Mouse (Mus musculus): ENCODE data around the gene Luc7l2. TPM values are rescaled to one million over a fixed set of nuclear protein-coding genes. Genes with fewer than 3 reads are reported as not detected.

Gene Luc7l2
- polyA plus RNA-seq, 1 experiment, result 259 TPM

DNA sequence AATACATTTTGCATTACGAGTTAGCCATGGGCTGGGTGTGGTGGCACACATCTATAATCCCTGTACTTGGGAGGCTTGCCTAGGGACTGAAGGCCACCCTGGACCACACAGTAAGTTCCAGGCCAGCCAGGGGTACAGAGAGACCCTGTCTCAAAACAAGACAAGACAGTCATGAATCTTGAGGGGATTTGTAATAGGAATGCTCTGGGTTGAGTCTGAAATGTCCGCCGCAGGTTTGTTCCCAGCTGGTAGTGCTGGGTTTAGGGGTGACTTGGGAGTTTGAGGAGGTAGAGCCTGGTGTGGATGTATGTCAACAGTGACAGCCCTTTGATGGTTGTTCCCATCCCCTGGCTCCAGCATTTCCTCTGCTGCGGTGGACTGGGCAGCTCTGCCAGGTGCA is 75.9 kb downstream of the Luc7l2 start:
- Histone ChIP-seq H3K4me3 (ENCODE audit: insufficient read depth, low read length) (no peak overlapping the region), H3K4me1 (ENCODE audit: control insufficient read depth, insufficient read depth, low read length) (peaks cover 11% of the 10 kb centered on the region), H3K27ac (ENCODE audit: insufficient read depth, low read length) (no peak overlapping the region)
- TF ChIP-seq CTCF (IDR thresholded peaks at IDR 0.05; ENCODE audit: borderline replicate concordance, insufficient read depth, low read length), result no peak
- TF ChIP-seq POLR2A (IDR thresholded peaks at IDR 0.05; ENCODE audit: low read depth, low read length), result no peak

DNA sequence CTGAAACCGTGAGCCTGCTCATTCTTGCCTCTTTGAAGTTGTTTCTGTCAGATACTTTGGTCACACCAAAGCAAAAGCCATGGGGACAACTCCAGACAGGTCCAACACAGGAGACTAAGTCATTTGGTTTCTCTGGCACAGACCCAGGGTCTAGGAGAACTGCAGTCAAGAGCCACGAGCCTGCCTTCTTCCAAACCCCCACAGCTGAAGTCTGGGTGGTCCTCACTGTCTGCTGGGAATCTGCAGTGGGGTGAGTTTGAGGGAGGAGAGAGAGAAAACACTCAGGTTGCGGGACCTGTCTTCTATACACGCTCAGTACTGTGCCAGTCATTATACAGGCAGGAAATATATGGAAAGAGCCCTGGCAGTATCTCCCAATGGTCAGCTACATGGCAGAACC is 76.4 kb downstream of the Luc7l2 start:
- Histone ChIP-seq H3K27ac (ENCODE audit: insufficient read depth, low read length) (no peak overlapping the region), H3K4me3 (ENCODE audit: insufficient read depth, low read length) (no peak overlapping the region), H3K4me1 (ENCODE audit: control insufficient read depth, insufficient read depth, low read length) (peaks cover 11% of the 10 kb centered on the region)
- TF ChIP-seq CTCF (IDR thresholded peaks at IDR 0.05; ENCODE audit: borderline replicate concordance, insufficient read depth, low read length) (no peak), POLR2A (IDR thresholded peaks at IDR 0.05; ENCODE audit: low read depth, low read length) (no peak)

DNA sequence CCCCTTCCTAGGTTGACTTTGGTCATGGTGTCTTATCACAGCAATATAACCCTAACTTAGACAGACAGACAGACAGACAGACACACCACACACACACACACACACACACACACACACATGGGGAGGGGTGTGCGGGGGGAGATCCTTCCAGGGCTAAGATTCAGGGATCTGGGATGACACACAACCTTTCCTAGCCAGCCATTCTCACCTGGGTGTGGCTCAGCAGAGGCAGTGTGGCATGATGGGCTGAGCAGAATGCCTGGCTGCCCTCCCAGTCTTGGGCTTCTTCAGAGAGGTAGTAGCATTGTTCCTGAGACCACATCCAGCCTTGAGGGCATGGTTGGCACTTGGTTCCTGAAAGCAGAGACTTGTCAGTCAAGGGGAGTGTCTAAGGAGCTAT is 78.4 kb downstream of the Luc7l2 start:
- Histone ChIP-seq H3K4me1 (ENCODE audit: control insufficient read depth, insufficient read depth, low read length) (peaks cover under 1% of the 10 kb centered on the region; the same call in 1 of the 2 replicates), H3K4me3 (ENCODE audit: insufficient read depth, low read length) (no peak overlapping the region), H3K27ac (ENCODE audit: insufficient read depth, low read length) (no peak overlapping the region)
- TF ChIP-seq POLR2A (IDR thresholded peaks at IDR 0.05; ENCODE audit: low read depth, low read length) (no peak), CTCF (IDR thresholded peaks at IDR 0.05; ENCODE audit: borderline replicate concordance, insufficient read depth, low read length) (no peak)

DNA sequence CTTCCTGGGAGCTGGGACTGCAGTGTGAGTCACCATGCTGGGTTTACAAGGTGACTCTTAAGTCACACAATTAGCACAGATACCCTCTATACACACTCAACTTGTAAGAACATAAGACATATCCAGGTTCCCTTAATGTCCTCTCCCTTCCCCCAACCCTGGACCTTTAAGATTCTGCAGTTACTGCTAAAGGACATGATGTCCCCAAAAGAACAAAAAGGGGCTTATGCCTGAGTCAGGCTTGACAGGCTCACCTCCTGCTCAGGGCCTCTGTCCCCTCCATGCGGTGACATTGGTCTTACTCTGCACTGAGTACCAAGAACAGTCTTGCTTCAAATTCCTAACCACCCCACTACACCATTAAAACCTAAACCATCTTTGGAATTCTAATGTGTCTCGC is 81.7 kb downstream of the Luc7l2 start:
- Histone ChIP-seq H3K27ac (ENCODE audit: insufficient read depth, low read length) (no peak overlapping the region), H3K4me3 (ENCODE audit: insufficient read depth, low read length) (no peak overlapping the region), H3K4me1 (ENCODE audit: control insufficient read depth, insufficient read depth, low read length) (no peaks in the 10 kb centered on the region)
- TF ChIP-seq POLR2A (IDR thresholded peaks at IDR 0.05; ENCODE audit: low read depth, low read length) (no peak), CTCF (IDR thresholded peaks at IDR 0.05; ENCODE audit: borderline replicate concordance, insufficient read depth, low read length) (no peak)

DNA sequence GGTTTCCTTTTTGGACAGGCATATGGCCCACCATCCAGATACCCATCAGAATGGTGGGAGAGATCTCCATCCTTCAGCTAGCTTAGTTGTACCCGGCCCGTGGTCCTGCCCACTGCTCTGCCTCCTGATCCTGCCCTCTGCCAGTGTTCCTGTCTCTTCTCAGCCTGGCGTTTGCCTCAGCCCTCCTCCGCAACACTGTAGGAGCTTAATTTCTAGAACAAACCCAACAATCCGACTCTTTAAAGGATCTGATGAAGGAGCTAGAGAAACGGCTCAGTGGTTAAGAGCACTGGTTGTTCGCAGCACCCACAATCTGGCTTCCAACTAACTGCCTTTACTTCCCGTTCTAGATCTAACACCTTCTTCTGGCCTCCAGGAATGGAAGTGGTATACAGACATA is 83.3 kb downstream of the Luc7l2 start:
- no peaks in the 10 kb centered on the region for H3K4me1 ChIP-seq (ENCODE audit: control insufficient read depth, insufficient read depth, low read length)
- no peak overlapping the region for H3K4me3 ChIP-seq (ENCODE audit: insufficient read depth, low read length)
- no peak overlapping the region for H3K27ac ChIP-seq (ENCODE audit: insufficient read depth, low read length)
- TF ChIP-seq POLR2A (IDR thresholded peaks at IDR 0.05; ENCODE audit: low read depth, low read length), result no peak
- no peak for TF ChIP-seq CTCF (IDR thresholded peaks at IDR 0.05; ENCODE audit: borderline replicate concordance, insufficient read depth, low read length)

DNA sequence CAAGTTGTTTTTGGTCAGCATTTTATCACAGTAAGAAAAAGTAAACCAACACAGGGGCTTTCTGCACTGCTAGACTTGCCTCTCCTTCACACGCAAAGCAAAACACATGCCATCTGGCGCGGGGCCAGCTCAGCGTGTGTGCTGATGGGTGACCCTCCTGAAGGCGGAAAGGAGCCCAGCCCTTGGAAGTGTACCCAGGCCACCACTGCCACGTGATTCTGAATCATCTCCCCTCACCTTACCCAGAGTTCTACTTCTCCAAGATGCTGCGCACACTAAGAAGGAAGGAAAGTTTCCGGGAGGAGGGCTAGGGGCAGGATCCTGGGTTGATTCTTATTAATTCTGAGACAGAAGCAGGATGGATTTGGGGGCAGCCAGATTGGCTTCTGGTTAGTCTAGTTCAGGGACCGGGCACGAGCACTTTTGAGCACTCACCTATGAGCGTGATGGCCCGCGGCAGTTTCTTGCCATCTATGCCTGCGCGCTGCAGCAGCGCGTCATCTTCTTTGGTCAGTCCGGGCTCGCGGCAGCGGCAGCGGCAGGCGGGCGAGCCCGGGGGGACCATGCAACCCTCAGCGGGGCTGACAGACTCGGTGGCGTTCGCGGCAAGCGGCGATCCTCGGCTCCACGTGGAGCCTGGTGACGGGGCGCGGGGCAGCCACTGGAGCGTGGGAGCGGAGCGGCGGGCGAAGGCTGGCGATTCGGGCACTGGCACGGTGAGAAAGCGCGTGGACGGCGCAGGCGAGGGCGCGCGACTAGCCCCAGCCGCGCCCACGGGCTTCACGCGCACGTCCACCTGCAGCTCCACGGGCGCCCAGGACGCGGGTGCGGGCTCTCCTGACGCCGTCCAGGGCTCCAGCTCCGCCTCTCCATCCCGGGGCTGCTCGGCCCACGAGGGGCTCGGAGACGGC is 85.1 kb downstream of the Luc7l2 start:
- TF ChIP-seq CTCF (IDR thresholded peaks at IDR 0.05; ENCODE audit: borderline replicate concordance, insufficient read depth, low read length) (no peak), POLR2A (IDR thresholded peaks at IDR 0.05; ENCODE audit: low read depth, low read length) (no peak)
- peak overlapping the region; percentile 42 for H3K4me3 ChIP-seq (ENCODE audit: insufficient read depth, low read length)
- no peak overlapping the region for H3K27ac ChIP-seq (ENCODE audit: insufficient read depth, low read length)
- H3K4me1 ChIP-seq (ENCODE audit: control insufficient read depth, insufficient read depth, low read length), result no peaks in the 10 kb centered on the region

DNA sequence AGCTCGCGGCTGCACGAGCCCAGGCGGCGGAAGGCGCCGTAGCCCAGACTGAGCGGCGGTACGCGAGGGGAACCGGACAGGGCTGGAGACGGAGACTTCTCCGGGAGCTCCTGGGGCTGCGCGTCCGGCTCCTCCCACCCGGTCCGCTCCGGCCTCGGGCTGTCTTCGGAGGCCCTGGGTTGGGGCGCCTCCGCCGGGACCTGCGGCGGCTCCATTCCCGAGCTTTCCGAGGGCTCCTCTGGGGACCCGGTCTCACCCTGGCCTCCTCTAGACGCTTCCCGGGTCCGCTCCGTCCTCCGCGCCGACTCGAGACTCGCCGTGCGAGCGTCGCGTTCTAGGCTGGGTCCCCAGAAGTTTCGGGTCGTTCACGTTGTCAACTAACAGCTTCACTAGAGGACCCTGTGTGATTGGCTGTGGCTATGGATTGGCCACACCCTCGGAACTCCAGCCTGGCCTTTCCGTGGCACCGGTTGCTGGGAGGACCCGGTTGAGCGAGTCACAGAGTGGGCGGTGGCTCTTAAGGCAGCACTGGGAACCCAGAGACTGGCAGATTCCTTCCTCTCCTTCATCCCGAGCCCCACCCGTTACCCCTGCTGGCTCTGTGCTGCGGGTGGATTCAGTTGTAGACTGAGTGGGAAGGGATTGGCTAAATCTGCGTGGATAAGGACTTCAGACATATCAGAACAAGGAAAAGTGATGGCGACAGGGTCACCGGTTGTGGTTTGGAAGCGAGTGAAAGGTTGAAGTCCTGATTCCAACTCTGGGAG is 85.9 kb downstream of the Luc7l2 start, which contains the start of gene Klrg2:
TSS of gene Klrg2 (minus strand) at position 391 of the 767 bp plus-strand sequence.
- Histone ChIP-seq H3K4me3 (ENCODE audit: insufficient read depth, low read length) (peak within 1 kb of the TSS; percentile 42), H3K4me1 (ENCODE audit: control insufficient read depth, insufficient read depth, low read length) (no peaks in the 10 kb centered on the region), H3K27ac (ENCODE audit: insufficient read depth, low read length) (no peak within 1 kb of the TSS)
- TF ChIP-seq POLR2A (IDR thresholded peaks at IDR 0.05; ENCODE audit: low read depth, low read length) (peak; percentile 18; the same call in 1 of the 2 replicates), CTCF (IDR thresholded peaks at IDR 0.05; ENCODE audit: borderline replicate concordance, insufficient read depth, low read length) (no peak)

DNA sequence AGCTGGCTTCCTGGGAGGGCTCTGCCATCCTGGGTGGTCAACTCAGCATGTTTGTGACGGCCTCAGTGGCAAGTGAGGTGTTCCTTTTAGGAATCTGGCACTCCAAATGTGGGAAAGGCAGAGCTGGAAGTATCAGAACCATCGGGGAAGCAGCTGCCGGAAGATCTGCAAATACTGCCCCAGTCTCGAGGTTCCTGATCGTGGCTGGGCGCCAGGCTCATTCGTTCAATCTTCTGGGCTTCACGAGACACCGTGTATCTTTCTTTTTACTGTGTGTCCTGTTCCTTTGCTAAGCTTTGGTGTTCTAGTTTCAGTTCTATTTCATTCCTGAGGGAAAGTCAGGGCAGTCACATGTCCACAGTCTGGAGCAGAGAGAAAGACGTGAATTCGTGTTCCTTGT is 89.3 kb downstream of the Luc7l2 start:
- no peak overlapping the region for H3K27ac ChIP-seq (ENCODE audit: insufficient read depth, low read length)
- H3K4me3 ChIP-seq (ENCODE audit: insufficient read depth, low read length), result no peak overlapping the region
- TF ChIP-seq POLR2A (IDR thresholded peaks at IDR 0.05; ENCODE audit: low read depth, low read length) (no peak), CTCF (IDR thresholded peaks at IDR 0.05; ENCODE audit: borderline replicate concordance, insufficient read depth, low read length) (no peak)
- H3K4me1 ChIP-seq (ENCODE audit: control insufficient read depth, insufficient read depth, low read length), result peaks cover 6% of the 10 kb centered on the region; the same call in 1 of the 2 replicates

DNA sequence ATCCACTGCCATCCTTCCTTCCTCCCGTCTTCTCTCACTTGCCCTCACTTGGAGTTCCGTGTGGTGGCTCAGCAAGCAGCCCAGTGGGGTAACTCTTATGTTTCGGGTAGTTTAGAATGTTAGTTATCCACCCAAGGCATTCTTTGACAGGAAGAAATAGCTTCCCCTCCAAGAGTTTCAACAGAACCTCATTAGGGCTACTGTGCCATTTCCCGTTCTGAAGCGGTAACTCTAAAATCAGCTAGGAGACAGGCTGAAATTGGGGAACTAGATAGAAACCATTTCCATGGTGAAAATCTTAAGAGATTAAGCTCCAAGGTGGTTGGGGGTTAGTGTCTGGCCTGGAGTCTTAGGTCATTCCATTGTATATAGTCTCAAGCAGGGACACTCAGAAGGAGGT is 90.1 kb downstream of the Luc7l2 start:
- Histone ChIP-seq H3K4me1 (ENCODE audit: control insufficient read depth, insufficient read depth, low read length) (peaks cover 6% of the 10 kb centered on the region; the same call in 1 of the 2 replicates), H3K4me3 (ENCODE audit: insufficient read depth, low read length) (no peak overlapping the region), H3K27ac (ENCODE audit: insufficient read depth, low read length) (no peak overlapping the region)
- TF ChIP-seq POLR2A (IDR thresholded peaks at IDR 0.05; ENCODE audit: low read depth, low read length) (no peak), CTCF (IDR thresholded peaks at IDR 0.05; ENCODE audit: borderline replicate concordance, insufficient read depth, low read length) (no peak)

All from embryonic fibroblast, embryonic 13.5 days (primary cell).